Mouse (Mus musculus) hindbrain, postnatal 0 days (tissue): ENCODE data around the gene Rbm18. TPM values are rescaled to one million over a fixed set of nuclear protein-coding genes. Genes with fewer than 3 reads are reported as not detected.

ENCODE experiments used
- ATAC-seq: fragments of 200-750 bp; cut with Nextera tagmentation; 2 replicates; pipeline ENCODE4 v1.8.0; 2017; ENCODE audit warnings: mild to moderate bottlenecking, moderate TSS enrichment, moderate library complexity
- DNase-seq: peaks from one replicate; pipeline ENCODE4 v3.0.0-alpha.2; 2015; ENCODE audit warnings: low spot score
- H3K27ac ChIP-seq: fragments of 300-500 bp; sonication (generic); 2 replicates; pipeline ENCODE4 v1.5.1; 2014; ENCODE audit warnings: mild to moderate bottlenecking
- H3K27me3 ChIP-seq: fragments of 300-500 bp; sonication (generic); 2 replicates; pipeline ENCODE4 v1.6.1; 2014; ENCODE audit warnings: low read length, mixed read lengths; ENCODE audit not compliant: insufficient read depth
- H3K36me3 ChIP-seq: fragments of 300-500 bp; sonication (generic); 2 replicates; pipeline ENCODE4 v1.6.1; 2014; ENCODE audit warnings: low read length, mixed read lengths; ENCODE audit not compliant: insufficient read depth
- H3K4me1 ChIP-seq: fragments of 300-500 bp; sonication (generic); 2 replicates; pipeline ENCODE4 v1.6.1; 2014; ENCODE audit warnings: antibody characterized with exemption, low read length, mixed read lengths; ENCODE audit not compliant: insufficient read depth
- H3K4me2 ChIP-seq: fragments of 300-500 bp; sonication (generic); 2 replicates; pipeline ENCODE4 v1.6.1; 2014; ENCODE audit warnings: low read depth, mild to moderate bottlenecking, low read length, moderate library complexity, mixed read lengths
- H3K4me3 ChIP-seq: fragments of 300-500 bp; sonication (generic); 2 replicates; pipeline ENCODE4 v1.5.1; 2014; ENCODE audit warnings: low read length
- H3K9ac ChIP-seq: fragments of 300-500 bp; sonication (generic); replicated peaks from 2 replicates; pipeline ENCODE4 v1.6.1; 2014; ENCODE audit warnings: mild to moderate bottlenecking, low read length, moderate library complexity, mixed read lengths
- H3K9me3 ChIP-seq: fragments of 300-500 bp; sonication (generic); 2 replicates; pipeline ENCODE4 v1.6.1; 2016; ENCODE audit warnings: low read length, mixed read lengths
- CTCF ChIP-seq: IDR thresholded peaks from 2 replicates; pipeline ENCODE4 v1.5.1; 2016; ENCODE audit warnings: antibody characterized with exemption, control low read depth, low read depth
- WGBS: fragments of 180-500 bp; shearing (Covaris S2); extraction: QIAGEN DNeasy Blood & Tissue Kit; methylation state at CpG from one replicate; pipeline ENCODE4 v1.1.7; 2014; 5-methylcytosine and 5-hydroxymethylcytosine counted together
- polyA plus RNA-seq: library from polyadenylated mRNA; unstranded; fragments of >200 nt; fragmentation: Nextera tagmentation; extraction: Ambion mirVana; gene quantifications from 2 replicates; pipeline ENCODE4 v1.2.1, GENCODE M21; 2015
- total RNA-seq: library from RNA; depleted of rRNA; stranded (reverse); fragments of >200 nt; gene quantifications from 2 replicates; pipeline ENCODE4 v1.2.3, GENCODE M21; 2014

Gene Rbm18
- total and polyA plus RNA-seq, 2 experiments from 2014 or later = 48.6 to 98.1 TPM

DNA sequence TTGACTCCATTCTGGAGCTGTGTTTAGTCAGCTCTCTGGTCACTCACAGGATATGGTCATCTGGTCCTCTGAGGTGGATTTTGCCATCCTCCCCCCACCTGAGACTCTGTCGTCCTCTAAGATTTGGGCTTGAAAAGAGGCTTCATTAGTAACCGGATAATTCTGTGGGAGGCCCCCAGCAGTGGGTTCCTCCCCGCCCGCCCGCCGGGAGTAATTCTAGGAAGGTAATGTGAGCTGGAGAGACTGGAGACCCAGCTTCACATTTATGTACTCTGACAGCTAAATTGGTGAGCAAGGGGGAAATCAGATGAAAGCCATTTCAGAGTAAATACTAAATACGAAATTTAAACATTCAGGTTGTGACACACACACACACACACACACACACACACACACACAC is 28.0 kb downstream of the Rbm18 start:
- WGBS = 13% methylated on average over 7 of the region's 7 CpGs
- no peak for TF ChIP-seq CTCF
- Histone ChIP-seq H3K36me3 (no peaks in the 10 kb centered on the region), H3K9ac (no peak overlapping the region), H3K4me1 (peaks cover 6% of the 10 kb centered on the region; the same call in 1 of the 2 replicates), H3K4me3 (no peak overlapping the region), H3K9me3 (no peaks in the 10 kb centered on the region), H3K27me3 (peaks cover 50% of the 10 kb centered on the region), H3K4me2 (no peak overlapping the region), H3K27ac (no peak overlapping the region)
- DNase-seq (no peak), ATAC-seq (no peak)

DNA sequence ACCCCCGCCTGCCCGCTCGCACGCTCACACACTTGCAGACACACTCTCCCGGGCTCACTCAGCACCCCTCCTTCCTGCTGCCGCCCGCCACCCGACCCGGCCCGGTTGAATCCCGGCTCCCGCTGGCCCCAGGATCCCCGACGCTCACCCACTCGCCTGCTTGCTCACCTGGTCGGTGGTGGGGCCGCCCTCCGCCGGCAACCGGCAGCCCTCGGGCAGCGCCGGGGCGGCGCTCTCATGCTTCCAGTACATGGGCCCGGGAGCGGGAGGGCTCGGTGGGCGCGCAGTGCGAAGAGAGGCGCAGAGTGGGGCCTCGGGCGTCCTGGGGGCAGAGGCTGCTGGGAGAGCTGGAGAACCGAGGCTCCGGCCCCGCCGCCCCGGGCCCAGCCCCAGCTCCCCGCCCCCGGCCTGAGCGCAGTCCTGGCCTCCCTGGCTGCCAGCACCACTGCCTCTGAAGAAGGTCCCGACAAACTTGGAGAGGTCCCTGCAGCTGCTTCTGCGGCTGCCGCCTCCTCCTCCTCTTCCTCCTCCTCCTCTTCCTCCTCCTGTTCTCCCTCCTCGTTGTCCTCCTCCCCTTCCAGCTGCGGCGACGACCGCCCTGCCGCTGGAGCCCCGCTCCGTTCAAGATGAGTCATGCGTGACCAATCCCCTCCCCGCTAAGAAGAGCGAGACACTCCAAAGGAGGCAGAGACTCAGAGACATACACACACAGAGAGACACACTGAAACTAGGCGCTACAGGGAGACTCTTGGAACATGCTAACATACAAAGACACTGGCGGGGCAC is 31.4 kb downstream of the Rbm18 start, which contains the start of gene Lhx6:
Gene Lhx6 (minus strand): TSS at position 453 of the 786 bp plus-strand sequence.
- peaks cover 74% of the 10 kb centered on the region for H3K27me3 ChIP-seq
- no peak within 1 kb of the TSS for H3K9ac ChIP-seq
- DNase-seq = no peak
- no peak for TF ChIP-seq CTCF
- H3K9me3 ChIP-seq = no peaks in the 10 kb centered on the region
- H3K4me1 ChIP-seq = peaks cover 6% of the 10 kb centered on the region; the same call in 1 of the 2 replicates
- WGBS = under 1% methylated on average over 52 of the region's 58 CpGs
- peak; percentile 32; the same call in 1 of the 2 replicates for ATAC-seq
- H3K4me3 ChIP-seq = peak within 1 kb of the TSS; percentile 33
- H3K36me3 ChIP-seq = no peaks in the 10 kb centered on the region
- no peak within 1 kb of the TSS for H3K27ac ChIP-seq
- peak within 1 kb of the TSS; percentile 53 for H3K4me2 ChIP-seq

DNA sequence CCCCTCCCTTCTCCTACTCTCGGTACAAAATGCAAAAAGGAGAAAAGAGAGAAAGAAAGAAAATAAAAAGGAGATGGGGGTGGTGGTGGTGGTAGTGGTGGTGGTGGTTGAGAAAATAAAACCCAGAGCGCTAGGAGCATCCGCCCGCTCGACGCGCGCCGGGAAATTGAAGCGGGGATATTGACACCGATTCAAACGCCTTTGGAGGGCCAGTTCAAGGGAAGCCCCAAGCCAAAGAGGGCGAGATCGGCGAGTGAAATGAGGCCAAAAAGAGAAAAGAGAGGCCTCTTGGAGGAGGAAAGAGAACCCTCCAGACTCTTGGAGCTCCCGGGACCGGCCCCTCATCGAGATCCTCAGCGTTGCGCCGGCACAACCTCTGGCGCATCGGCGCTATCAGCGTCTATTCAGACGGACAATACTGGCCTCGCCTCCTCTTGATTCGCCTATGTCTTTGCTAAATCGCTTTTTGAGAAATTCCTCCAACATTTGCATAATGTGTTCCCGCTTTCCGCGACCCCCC is 32.1 kb downstream of the Rbm18 start:
- Histone ChIP-seq H3K4me3 (peak overlapping the region; percentile 33), H3K9me3 (no peaks in the 10 kb centered on the region), H3K9ac (no peak overlapping the region), H3K27me3 (peaks cover 79% of the 10 kb centered on the region), H3K4me2 (peak overlapping the region; percentile 53), H3K4me1 (peaks cover 6% of the 10 kb centered on the region; the same call in 1 of the 2 replicates), H3K27ac (no peak overlapping the region), H3K36me3 (no peaks in the 10 kb centered on the region)
- no peak for TF ChIP-seq CTCF
- ATAC-seq (no peak), DNase-seq (no peak)
- under 1% methylated on average over 32 of the region's 32 CpGs for WGBS

DNA sequence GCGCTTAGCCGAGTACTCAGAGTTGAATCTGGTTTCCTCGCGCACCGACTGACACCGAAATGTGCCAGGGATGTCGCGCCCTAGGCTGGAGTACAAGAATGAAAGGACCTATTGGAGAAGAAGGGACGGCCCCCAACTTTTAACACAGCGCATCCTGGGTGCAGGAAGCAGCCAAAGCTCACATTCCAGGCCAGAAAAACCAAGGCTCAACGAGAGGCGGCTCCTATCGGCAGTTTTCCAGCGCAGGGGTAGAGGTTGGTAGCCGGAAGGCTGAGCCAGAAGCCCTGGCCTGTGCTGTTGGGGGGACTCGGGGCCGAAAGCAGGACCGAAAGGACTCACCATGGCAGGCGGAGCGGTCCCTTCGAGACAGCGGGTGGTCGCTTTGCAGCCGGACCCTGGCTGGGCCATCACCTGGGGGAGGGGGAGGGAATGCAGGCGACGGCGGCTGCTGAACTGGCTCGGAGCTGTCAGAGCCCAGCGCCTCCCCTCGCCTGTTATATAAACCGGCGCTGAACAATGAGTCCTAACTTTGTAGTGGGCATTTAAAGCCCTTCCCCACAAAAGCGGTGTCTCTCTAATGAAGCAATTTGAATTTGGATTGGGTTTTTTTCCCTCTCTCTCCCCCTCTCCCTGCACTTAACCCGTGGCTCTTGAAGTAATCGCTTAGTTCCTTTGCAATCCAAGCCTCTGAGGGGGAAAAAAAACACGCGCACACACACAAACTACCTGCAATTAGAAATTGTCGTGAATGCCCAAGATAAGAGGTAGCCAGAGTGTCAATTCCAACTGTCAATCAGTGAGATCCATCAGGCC is 32.8 kb downstream of the Rbm18 start:
- Histone ChIP-seq H3K4me3 (peak overlapping the region; percentile 33), H3K27ac (no peak overlapping the region), H3K4me1 (peaks cover 6% of the 10 kb centered on the region; the same call in 1 of the 2 replicates), H3K9me3 (no peaks in the 10 kb centered on the region), H3K9ac (no peak overlapping the region), H3K36me3 (no peaks in the 10 kb centered on the region), H3K27me3 (peaks cover 82% of the 10 kb centered on the region), H3K4me2 (peak overlapping the region; percentile 53)
- no peak for DNase-seq
- ATAC-seq = no peak
- under 1% methylated on average over 38 of the region's 38 CpGs for WGBS
- no peak for TF ChIP-seq CTCF

DNA sequence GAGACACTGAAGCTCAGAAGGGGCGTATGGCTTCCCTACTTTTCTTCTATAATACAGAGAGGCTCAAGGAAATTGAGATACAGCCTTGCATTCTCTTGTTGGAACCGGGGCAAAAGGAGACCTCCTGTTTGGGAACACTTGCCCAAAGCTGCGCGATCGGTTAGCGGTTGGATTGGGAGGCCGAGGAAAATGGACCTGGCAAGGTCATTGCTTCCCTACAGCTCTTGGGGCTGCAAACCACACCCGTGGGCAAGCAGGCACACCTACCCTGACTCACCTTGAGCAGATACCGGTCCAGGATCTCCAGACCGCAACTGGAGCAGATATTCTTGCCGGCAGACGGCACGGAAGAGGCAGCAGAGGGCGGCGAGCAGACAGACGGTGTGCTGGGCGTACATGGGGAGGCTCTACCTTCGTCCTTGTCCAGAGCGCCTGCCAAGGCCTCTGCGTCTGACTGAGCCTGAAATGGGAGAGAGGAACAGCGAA is 33.5 kb downstream of the Rbm18 start:
- Histone ChIP-seq H3K36me3 (no peaks in the 10 kb centered on the region), H3K4me3 (peak overlapping the region; percentile 21), H3K27ac (no peak overlapping the region), H3K27me3 (peaks cover 88% of the 10 kb centered on the region), H3K9me3 (no peaks in the 10 kb centered on the region), H3K4me1 (peaks cover 6% of the 10 kb centered on the region; the same call in 1 of the 2 replicates), H3K9ac (no peak overlapping the region), H3K4me2 (peak overlapping the region; percentile 53)
- WGBS = 2% methylated on average over 21 of the region's 21 CpGs
- DNase-seq = no peak
- TF ChIP-seq CTCF = no peak
- ATAC-seq = no peak

DNA sequence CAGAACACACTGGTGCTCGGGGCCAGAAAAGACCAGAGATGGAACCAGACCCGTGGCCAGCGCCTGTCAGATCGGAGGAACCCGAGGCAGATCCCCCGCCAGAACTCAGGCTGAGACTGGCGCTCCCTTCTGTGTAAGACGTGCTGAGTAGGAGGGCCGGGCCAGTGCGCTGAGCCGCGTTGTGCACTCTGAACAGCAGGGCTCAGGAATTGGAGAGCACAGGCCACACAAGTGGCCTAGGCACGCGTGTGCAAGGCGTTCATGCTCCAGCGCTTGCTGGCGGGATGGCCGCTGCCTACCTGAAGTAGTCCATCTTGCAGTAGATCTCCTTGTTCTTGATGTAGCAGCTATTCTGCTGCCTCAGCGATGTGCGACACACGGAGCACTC is 34.0 kb downstream of the Rbm18 start:
- no peak for TF ChIP-seq CTCF
- Histone ChIP-seq H3K9ac (no peak overlapping the region), H3K4me2 (peak overlapping the region; percentile 53; the same call in 1 of the 2 replicates), H3K36me3 (no peaks in the 10 kb centered on the region), H3K4me1 (peaks cover 6% of the 10 kb centered on the region; the same call in 1 of the 2 replicates), H3K9me3 (no peaks in the 10 kb centered on the region), H3K27ac (no peak overlapping the region), H3K4me3 (peak overlapping the region; percentile 21), H3K27me3 (peaks cover 89% of the 10 kb centered on the region)
- ATAC-seq = peak; percentile 30; the same call in 1 of the 2 replicates
- DNase-seq = no peak
- WGBS = 2% methylated on average over 21 of the region's 21 CpGs
